Mouse (Mus musculus): ENCODE results near the gene Ube2d1.

GRCm38 (mm10) chr10:71267973-71268372, 17.1 kb downstream of the Ube2d1 start:
- no peak for TF ChIP-seq POLR2A (IDR thresholded peaks at IDR 0.05; ENCODE audit: borderline replicate concordance, control insufficient read depth, low read depth, low read length)
- no peak for TF ChIP-seq CTCF (IDR thresholded peaks at IDR 0.05; ENCODE audit: control insufficient read depth, insufficient read depth, low read length)
